Mouse (Mus musculus) lung, postnatal 0 days (tissue): ENCODE data around the gene Rbm26.
A peak's percentile ranks its signal among the peaks of the same experiment; 100 is the strongest.

Experiments
- CTCF ChIP-seq: IDR thresholded peaks from 2 replicates; pipeline ENCODE4 v1.5.1; 2016; ENCODE audit warnings: antibody characterized with exemption, mild to moderate bottlenecking
- EP300 ChIP-seq: IDR thresholded peaks from 2 replicates; pipeline ENCODE4 v1.6.1; 2016; ENCODE audit warnings: antibody characterized with exemption, mild to moderate bottlenecking, control low read depth

DNA sequence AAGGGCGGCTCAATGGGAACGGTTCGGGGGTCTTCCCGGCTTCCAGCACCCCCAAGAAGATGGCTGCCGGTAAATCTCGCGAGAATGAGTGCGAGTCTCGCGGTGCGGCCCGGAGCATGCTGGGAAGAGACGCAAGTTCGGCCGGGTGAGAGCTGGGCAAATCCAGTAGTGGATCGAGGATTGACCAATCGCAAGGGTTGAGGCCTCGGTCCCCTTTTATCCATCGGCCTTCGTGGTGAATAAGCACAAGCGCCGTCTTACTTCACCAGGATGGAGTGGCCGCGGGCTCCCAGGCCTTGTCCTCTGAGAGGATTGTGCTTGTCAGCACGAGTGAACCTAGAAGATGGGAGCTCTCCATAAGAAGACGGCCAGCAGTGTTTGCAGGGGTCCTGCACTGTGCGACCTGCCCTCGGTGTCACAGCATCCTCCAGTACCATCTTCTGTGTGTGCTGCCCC lies at the start of gene Rbm26:
- TF ChIP-seq CTCF (no peak), EP300 (peak; percentile 88)
